Mouse (Mus musculus) lung, adult 2 months (tissue): ENCODE measurements around the gene Tmem9b. TPM values are rescaled to one million over a fixed set of nuclear protein-coding genes. Genes with fewer than 3 reads are reported as not detected.

ENCODE experiments used
- DNase-seq: peaks from one replicate; pipeline ENCODE4 v3.0.0; 2022
- H3K4me1 ChIP-seq: fragments of 200-500 bp; 2 replicates; pipeline ENCODE4 v1.6.1; 2011; ENCODE audit warnings: low read length; ENCODE audit not compliant: control insufficient read depth, insufficient read depth
- H3K4me3 ChIP-seq: fragments of 200-500 bp; replicated peaks from 2 replicates; pipeline ENCODE3; 2011; ENCODE audit warnings: low read depth, mild to moderate bottlenecking, control low read depth, low read length; ENCODE audit errors: extremely low read depth
- CTCF ChIP-seq: fragments of 200-500 bp; IDR thresholded peaks from 2 replicates; pipeline ENCODE4 v1.5.1; 2011; ENCODE audit warnings: mild to moderate bottlenecking, low read length, control low read depth; ENCODE audit not compliant: insufficient read depth
- POLR2A ChIP-seq: fragments of 200-500 bp; IDR thresholded peaks from 2 replicates; pipeline ENCODE4 v1.6.1; 2011; ENCODE audit warnings: low read depth, mild to moderate bottlenecking, control low read depth, low read length, borderline replicate concordance; ENCODE audit errors: extremely low read depth
- WGBS: fragments of 180-500 bp; shearing (Covaris S2); methylation state at CpG from one replicate; pipeline ENCODE4 v1.1.7; 2018; 5-methylcytosine and 5-hydroxymethylcytosine counted together
- polyA plus RNA-seq: library from polyadenylated mRNA; depleted of rRNA; stranded (reverse); fragments of >200 nt; gene quantifications from 2 replicates; pipeline ENCODE4 v1.2.3, GENCODE M21; 2012; rRNA removed

Tmem9b gene
- polyA plus RNA-seq, 1 experiment: 60.4 TPM

DNA sequence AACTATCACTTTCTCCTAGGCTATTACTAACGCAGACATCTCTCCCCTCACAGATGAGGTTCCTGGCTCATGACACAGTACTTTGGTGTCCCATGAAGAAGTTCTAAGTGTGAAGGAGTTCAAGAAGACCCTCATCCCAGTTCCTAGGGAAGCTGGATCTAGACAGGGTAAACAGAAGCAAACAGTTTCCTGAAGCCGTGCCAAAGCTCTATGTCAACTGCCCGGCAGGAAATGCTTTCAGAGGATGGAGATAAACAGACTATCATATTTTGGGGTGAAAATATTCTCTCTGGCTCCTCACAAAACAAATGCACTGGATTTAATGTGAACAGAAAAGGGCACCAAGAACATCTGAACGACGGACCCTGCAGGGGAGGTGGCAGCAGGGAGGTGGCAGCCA, 61.7 kb downstream of the Tmem9b start:
- Histone ChIP-seq H3K4me3 (no peak overlapping the region), H3K4me1 (peaks cover 25% of the 10 kb centered on the region)
- DNase-seq: no peak
- no peak for TF ChIP-seq CTCF
- TF ChIP-seq POLR2A: no peak
- 37% methylated on average over 5 of the region's 5 CpGs for WGBS

DNA sequence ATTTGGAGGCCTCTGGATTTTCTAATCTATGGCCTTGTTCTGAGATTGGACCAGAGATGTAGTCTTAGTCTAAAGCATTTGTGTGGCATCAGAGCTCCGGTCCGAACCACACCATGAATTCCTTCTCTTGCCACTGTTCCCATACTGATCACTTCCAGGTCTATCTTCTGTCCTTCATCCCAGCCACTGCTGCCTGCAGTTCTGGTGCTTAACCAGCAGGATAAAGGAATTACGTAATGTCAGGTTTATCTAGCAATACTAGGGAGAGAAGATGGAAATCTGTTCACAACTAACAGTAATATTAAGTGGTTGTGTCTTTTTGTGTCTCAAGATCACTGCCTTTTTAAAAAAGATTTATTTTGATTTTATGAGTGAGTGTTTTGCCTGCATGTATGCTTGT, 62.6 kb downstream of the Tmem9b start:
- Histone ChIP-seq H3K4me1 (peaks cover 25% of the 10 kb centered on the region), H3K4me3 (no peak overlapping the region)
- 78% methylated on average over 3 of the region's 3 CpGs for WGBS
- TF ChIP-seq CTCF (no peak), POLR2A (no peak)
- no peak for DNase-seq

GRCm38 (mm10) chr7:109686585-109687128, 66.0 kb downstream of the Tmem9b start:
- TF ChIP-seq POLR2A (peak; percentile 66; the same call in 1 of the 2 replicates), CTCF (no peak)
- 19% methylated on average over 9 of the region's 9 CpGs for WGBS
- DNase-seq: no peak

More at GRCm38 (mm10) chr7:109686585-109687128, 66.0 kb downstream of the Tmem9b start:
- Histone ChIP-seq H3K4me3 (no peak overlapping the region), H3K4me1 (peaks cover 22% of the 10 kb centered on the region)

Other genes with a start within 250 kb of the Tmem9b start
- gene Trim66, start 244.7 kb downstream of the Tmem9b start, polyA plus RNA-seq: 0.08 and 0.09 TPM in 2 replicates
- 208 and 282 TPM in 2 replicates for gene Rpl27a, start 233.7 kb downstream of the Tmem9b start, polyA plus RNA-seq
- gene St5, start 49.3 kb downstream of the Tmem9b start, polyA plus RNA-seq: 89.9 and 123 TPM in 2 replicates
- 16.3 and 18.3 TPM in 2 replicates for gene Akip1, start 49.2 kb downstream of the Tmem9b start, polyA plus RNA-seq
- gene BC051019, start 29.0 kb downstream of the Tmem9b start, polyA plus RNA-seq: 17.8 and 19.7 TPM in 2 replicates
- gene Ascl3, start 21.1 kb downstream of the Tmem9b start, polyA plus RNA-seq: 0.38 and 0.62 TPM in 2 replicates
- 0.05 and 0.22 TPM in 2 replicates for gene Nrip3, start 29.1 kb upstream of the Tmem9b start, polyA plus RNA-seq
- gene Scube2, start 112.8 kb upstream of the Tmem9b start, polyA plus RNA-seq: 16.7 and 21.8 TPM in 2 replicates
- gene Dennd5a, start 207.6 kb upstream of the Tmem9b start, polyA plus RNA-seq: 122 and 134 TPM in 2 replicates
- gene Tmem41b, start 234.1 kb upstream of the Tmem9b start, polyA plus RNA-seq: 23.8 and 26.8 TPM in 2 replicates